Mouse (Mus musculus) intestine, embryonic 14.5 days (tissue): ENCODE measurements around the gene Frmd8. TPM values are rescaled to one million over a fixed set of nuclear protein-coding genes. Genes with fewer than 3 reads are reported as not detected.
A peak's percentile ranks its signal among the peaks of the same experiment; 100 is the strongest.
"Not testable (repeated sequence)": the region's sequence is repeated elsewhere in the genome, so short reads cannot be mapped to it uniquely, and the experiment has no call there.

ENCODE experiments used
- ATAC-seq: fragments of 200-750 bp; cut with Nextera tagmentation; replicated peaks from 2 replicates; pipeline ENCODE4 v1.8.0; 2017; ENCODE audit warnings: low read depth, moderate number of reproducible peaks, moderate TSS enrichment, moderate library complexity; ENCODE audit not compliant: low FRiP score, low TSS enrichment
- DNase-seq: peaks from one replicate; pipeline ENCODE4 v3.0.0-alpha.2; 2018; ENCODE audit warnings: low spot score
- H3K27ac ChIP-seq: fragments of 300-500 bp; sonication (generic); 2 replicates; pipeline ENCODE4 v1.5.1; 2014; ENCODE audit warnings: low read depth, mild to moderate bottlenecking, control low read depth
- H3K27me3 ChIP-seq: fragments of 300-500 bp; sonication (generic); replicated peaks from 2 replicates; pipeline ENCODE4 v1.6.1; 2014; ENCODE audit warnings: low read length, control low read depth; ENCODE audit not compliant: control insufficient read depth, insufficient read depth
- H3K36me3 ChIP-seq: fragments of 300-500 bp; sonication (generic); 2 replicates; pipeline ENCODE4 v1.6.1; 2014; ENCODE audit warnings: low read length, control low read depth; ENCODE audit not compliant: control insufficient read depth, insufficient read depth
- H3K4me1 ChIP-seq: fragments of 300-500 bp; sonication (generic); replicated peaks from 2 replicates; pipeline ENCODE4 v1.6.1; 2014; ENCODE audit warnings: low read length, control low read depth, mixed read lengths; ENCODE audit not compliant: control insufficient read depth, insufficient read depth
- H3K4me2 ChIP-seq: fragments of 300-500 bp; sonication (generic); 2 replicates; pipeline ENCODE4 v1.6.1; 2014; ENCODE audit warnings: low read length
- H3K4me3 ChIP-seq: fragments of 300-500 bp; sonication (generic); 2 replicates; pipeline ENCODE4 v1.5.1; 2014; ENCODE audit warnings: low read depth, low read length, control low read depth, mixed read lengths
- H3K9ac ChIP-seq: fragments of 300-500 bp; sonication (generic); 2 replicates; pipeline ENCODE4 v1.6.1; 2014; ENCODE audit warnings: mild to moderate bottlenecking, low read length
- H3K9me3 ChIP-seq: fragments of 300-500 bp; sonication (generic); 2 replicates; pipeline ENCODE4 v1.6.1; 2016; ENCODE audit warnings: low read length, control low read depth; ENCODE audit not compliant: control insufficient read depth
- WGBS: fragments of 180-500 bp; shearing (Covaris S2); extraction: QIAGEN DNeasy Blood & Tissue Kit; methylation state at CpG from one replicate; pipeline ENCODE4 v1.1.7; 2014; 5-methylcytosine and 5-hydroxymethylcytosine counted together
- polyA plus RNA-seq: library from polyadenylated mRNA; unstranded; fragments of >200 nt; fragmentation: Nextera tagmentation; extraction: Ambion mirVana; gene quantifications from 2 replicates; pipeline ENCODE4 v1.2.1, GENCODE M21; 2014

Frmd8 gene
- polyA plus RNA-seq, 1 experiment from 2014 or later: 18.9 TPM

GRCm38 (mm10) chr19:5822174-5822833 lies 52.8 kb downstream of the Frmd8 start:
- Histone ChIP-seq H3K4me1 (peaks cover 33% of the 10 kb centered on the region), H3K36me3 (no peaks in the 10 kb centered on the region), H3K9ac (no peak overlapping the region), H3K4me2 (no peak overlapping the region), H3K27ac (no peak overlapping the region), H3K4me3 (no peak overlapping the region), H3K9me3 (no peaks in the 10 kb centered on the region), H3K27me3 (no peaks in the 10 kb centered on the region)
- DNase-seq (no peak), ATAC-seq (no peak)
- 53% methylated on average over 12 of the region's 12 CpGs for WGBS

DNA sequence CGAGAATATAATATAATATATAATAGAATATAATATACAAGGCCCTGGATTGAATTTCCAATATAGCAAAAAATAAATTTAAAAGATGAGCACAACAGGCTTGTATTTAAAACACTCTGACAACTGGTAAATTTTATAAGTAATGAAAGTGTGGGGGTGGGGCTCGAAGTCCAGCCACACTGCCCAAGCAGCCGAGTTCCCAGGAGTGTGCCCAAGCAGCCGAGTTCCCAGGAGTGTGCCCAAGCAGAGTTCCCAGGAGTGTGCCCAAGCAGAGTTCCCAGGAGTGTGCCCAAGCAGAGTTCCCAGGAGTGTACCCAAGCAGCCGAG lies 53.3 kb downstream of the Frmd8 start:
- 72% methylated on average over 5 of the region's 5 CpGs for WGBS
- DNase-seq (no peak), ATAC-seq (no peak)
- Histone ChIP-seq H3K4me2 (no peak overlapping the region), H3K36me3 (no peaks in the 10 kb centered on the region), H3K27me3 (no peaks in the 10 kb centered on the region), H3K27ac (no peak overlapping the region), H3K4me3 (no peak overlapping the region), H3K9me3 (no peaks in the 10 kb centered on the region), H3K4me1 (peaks cover 33% of the 10 kb centered on the region), H3K9ac (no peak overlapping the region)

- 52% methylated on average over 12 of the region's 12 CpGs for WGBS
- Histone ChIP-seq H3K4me2 (no peak overlapping the region), H3K27ac (no peak overlapping the region), H3K4me1 (peaks cover 33% of the 10 kb centered on the region), H3K27me3 (no peaks in the 10 kb centered on the region), H3K36me3 (no peaks in the 10 kb centered on the region), H3K9me3 (no peaks in the 10 kb centered on the region), H3K9ac (no peak overlapping the region), H3K4me3 (no peak overlapping the region)
- DNase-seq (no peak), ATAC-seq (no peak)
Measured at GRCm38 (mm10) chr19:5819549-5819948, 55.5 kb downstream of the Frmd8 start.

GRCm38 (mm10) chr19:5818590-5818977 lies 56.5 kb downstream of the Frmd8 start:
- no peak overlapping the region for H3K4me3 ChIP-seq
- H3K4me1 ChIP-seq: peaks cover 26% of the 10 kb centered on the region
- H3K4me2 ChIP-seq: no peak overlapping the region
- no peak for ATAC-seq
- H3K27me3 ChIP-seq: no peaks in the 10 kb centered on the region
- 65% methylated on average over 6 of the region's 6 CpGs for WGBS
- H3K9ac ChIP-seq: no peak overlapping the region
- no peaks in the 10 kb centered on the region for H3K9me3 ChIP-seq
- peak overlapping the region; percentile 77; the same call in 1 of the 2 replicates for H3K27ac ChIP-seq
- no peaks in the 10 kb centered on the region for H3K36me3 ChIP-seq
- no peak for DNase-seq

DNA sequence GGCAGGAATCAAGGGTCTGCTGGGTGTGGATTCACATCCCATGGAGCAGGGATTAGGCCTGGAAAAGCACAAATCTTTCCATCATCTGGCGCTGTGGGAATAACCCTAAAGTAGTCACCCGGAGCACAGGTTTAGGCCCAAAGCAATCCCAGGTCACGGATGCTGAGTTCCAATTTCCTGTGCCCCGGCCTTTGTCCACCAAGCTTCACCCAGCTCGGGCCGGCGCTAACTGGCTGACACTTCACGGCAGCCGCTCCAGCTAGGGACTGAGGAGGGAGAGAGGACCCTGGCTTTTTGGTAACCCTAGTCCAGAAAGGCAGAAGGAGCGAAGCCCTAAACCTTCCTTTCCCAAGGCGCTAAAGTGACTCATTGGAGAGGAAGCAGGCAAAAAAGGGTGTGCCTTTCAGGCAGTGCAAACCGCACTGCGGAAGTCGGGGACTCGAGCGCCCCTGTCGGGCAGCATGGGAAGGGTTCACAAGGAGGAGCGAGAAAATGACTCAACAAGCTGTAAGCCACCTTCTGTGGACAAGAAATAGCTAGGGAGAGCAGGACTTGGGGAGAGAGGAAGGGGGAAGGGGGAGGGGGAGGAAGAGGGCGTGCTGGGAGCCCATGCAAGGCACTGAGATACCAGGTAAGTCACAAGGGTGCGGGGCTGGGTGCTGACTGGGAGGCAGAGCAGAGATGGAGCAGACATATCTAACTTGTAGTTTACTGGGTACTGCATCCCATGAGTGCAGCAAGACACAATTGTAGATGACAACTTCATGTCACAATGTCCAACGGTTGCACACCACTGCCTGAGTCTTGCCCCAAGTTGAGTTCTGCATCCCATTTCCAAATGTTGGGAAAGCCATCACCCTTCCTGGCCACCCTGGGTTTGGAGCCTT lies 57.1 kb downstream of the Frmd8 start:
- peak overlapping the region; percentile 77 for H3K27ac ChIP-seq
- H3K36me3 ChIP-seq: no peaks in the 10 kb centered on the region
- H3K9me3 ChIP-seq: no peaks in the 10 kb centered on the region
- DNase-seq (peak; percentile 85), ATAC-seq (peak; percentile 73)
- WGBS: 26% methylated on average over 21 of the region's 21 CpGs
- H3K27me3 ChIP-seq: no peaks in the 10 kb centered on the region
- 0 out of 2 replicates have a peak overlapping the region, but pooled peaks have one; percentile 6 for H3K4me3 ChIP-seq
- H3K4me2 ChIP-seq: peak overlapping the region; percentile 45
- peaks cover 21% of the 10 kb centered on the region for H3K4me1 ChIP-seq
- H3K9ac ChIP-seq: peak overlapping the region; percentile 30; the same call in 1 of the 2 replicates

- ATAC-seq (peak; percentile 54; the same call in 1 of the 2 replicates), DNase-seq (no peak)
- no peaks in the 10 kb centered on the region for H3K9me3 ChIP-seq
- H3K9ac ChIP-seq: no peak overlapping the region
- WGBS: 69% methylated on average over 4 of the region's 4 CpGs
- H3K4me2 ChIP-seq: no peak overlapping the region
- H3K4me3 ChIP-seq: no peak overlapping the region
- no peaks in the 10 kb centered on the region for H3K36me3 ChIP-seq
- H3K4me1 ChIP-seq: peaks cover 29% of the 10 kb centered on the region
- no peak overlapping the region for H3K27ac ChIP-seq
- H3K27me3 ChIP-seq: no peaks in the 10 kb centered on the region
Measured at GRCm38 (mm10) chr19:5815928-5816327, 59.1 kb downstream of the Frmd8 start.

GRCm38 (mm10) chr19:5815010-5815409 lies 60.1 kb downstream of the Frmd8 start:
- Histone ChIP-seq H3K9ac (no peak overlapping the region), H3K4me2 (no peak overlapping the region), H3K27me3 (no peaks in the 10 kb centered on the region), H3K9me3 (no peaks in the 10 kb centered on the region), H3K36me3 (no peaks in the 10 kb centered on the region), H3K4me3 (no peak overlapping the region), H3K27ac (no peak overlapping the region), H3K4me1 (peaks cover 39% of the 10 kb centered on the region)
- DNase-seq (no peak), ATAC-seq (no peak)
- 64% methylated on average over 7 of the region's 7 CpGs for WGBS

- not testable (repeated sequence) for ATAC-seq, H3K27ac ChIP-seq, H3K4me3 ChIP-seq, H3K36me3 ChIP-seq, H3K4me2 ChIP-seq, H3K9ac ChIP-seq, H3K27me3 ChIP-seq, H3K9me3 ChIP-seq, DNase-seq
- H3K4me1 ChIP-seq: peaks cover 47% of the 10 kb centered on the region
- WGBS: 47% methylated on average over 1 of the region's 1 CpGs
Measured at GRCm38 (mm10) chr19:5814048-5814447, 61.0 kb downstream of the Frmd8 start.
